Mouse (Mus musculus) mesoderm, embryonic 11.5 days (tissue): ENCODE measurements around the gene Wdhd1.
"Not testable (repeated sequence)": the region's sequence is repeated elsewhere in the genome, so short reads cannot be mapped to it uniquely, and the experiment has no call there.

ENCODE experiments used
- DNase-seq: peaks from one replicate; pipeline ENCODE4 v3.0.0-alpha.2; 2012; ENCODE audit warnings: low read depth, low spot score

Gene Wdhd1

DNA sequence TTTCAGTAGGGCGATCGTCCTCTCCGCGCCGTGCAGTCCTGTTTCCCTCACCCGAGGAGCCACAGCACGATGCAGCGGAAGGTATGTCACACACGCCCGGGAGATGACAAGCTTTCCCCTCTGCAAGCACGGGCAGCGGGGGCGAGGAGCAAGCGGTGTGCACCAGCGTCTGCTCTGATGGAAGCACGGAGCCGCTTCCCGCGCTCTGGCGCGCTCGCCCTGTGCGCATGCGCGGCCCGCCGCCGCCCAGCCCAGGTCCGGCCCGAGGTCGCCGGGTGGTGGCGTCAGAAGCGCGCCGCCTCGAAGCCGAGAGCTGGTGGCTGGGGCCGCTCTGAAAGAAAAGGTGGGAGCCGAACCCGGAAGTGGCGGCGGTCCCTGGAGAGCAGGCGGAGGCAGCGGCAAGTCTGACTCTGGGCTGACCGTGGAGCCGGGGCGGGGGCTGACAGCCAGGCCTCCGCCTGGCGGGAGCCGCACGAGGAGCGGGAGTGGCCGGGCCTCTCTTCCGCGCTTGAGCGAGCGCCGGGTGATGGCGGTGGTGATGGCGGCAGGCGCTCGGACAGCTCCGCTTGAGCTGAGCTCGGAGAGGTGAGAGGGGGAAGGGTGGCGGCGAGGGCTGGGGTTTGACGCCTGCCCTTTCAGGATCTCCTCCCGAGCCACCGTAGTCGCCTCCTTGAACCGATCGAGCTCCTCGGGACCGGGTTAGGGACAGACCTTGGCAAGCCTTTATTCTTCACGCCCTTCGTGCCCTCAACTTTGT, at the start of gene Wdhd1, which contains the start of gene Socs4:
Gene Wdhd1, minus strand, starts transcription at position 221 of the 757 bp plus-strand sequence.
Gene Socs4, plus strand, starts transcription at position 295 of the 757 bp plus-strand sequence.
- DNase-seq, result peak; percentile 96

DNA sequence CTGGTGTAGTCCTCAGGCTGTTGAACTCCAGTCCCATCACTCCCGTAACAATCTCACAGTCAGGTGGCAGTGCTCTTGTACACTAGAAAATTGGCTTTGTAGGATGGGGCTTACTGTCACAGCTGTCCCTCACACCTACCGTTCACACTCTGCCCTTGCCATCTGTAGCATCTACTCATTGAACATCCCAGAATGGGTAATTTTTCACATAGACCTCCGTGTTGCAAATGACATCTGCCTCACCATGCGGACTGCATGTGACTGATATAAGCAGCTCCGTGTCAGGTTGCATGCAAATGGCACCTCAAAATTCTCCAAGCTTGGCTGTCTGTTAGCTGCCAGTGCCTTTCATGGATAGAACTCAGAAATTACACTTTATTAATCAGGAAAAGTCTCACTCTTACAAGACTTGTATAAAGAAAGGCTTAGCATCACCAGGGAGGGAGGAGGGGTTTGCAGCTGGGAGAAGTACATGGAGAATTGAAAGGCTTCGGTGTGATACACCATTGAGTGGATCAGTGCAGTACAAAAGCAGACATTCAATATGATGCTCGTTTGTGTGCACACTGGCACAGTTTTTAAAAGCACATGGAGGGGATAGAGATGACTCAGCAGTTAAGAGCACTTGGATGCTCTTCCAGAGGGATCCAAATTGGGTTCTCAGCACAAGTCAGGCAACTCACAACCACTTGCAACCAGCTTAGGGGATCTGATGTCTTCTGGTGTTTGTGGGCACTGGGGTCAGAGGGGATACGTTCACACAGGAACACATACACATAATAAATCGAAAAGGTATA, 49.5 kb upstream of the Wdhd1 start:
- DNase-seq, result no peak

DNA sequence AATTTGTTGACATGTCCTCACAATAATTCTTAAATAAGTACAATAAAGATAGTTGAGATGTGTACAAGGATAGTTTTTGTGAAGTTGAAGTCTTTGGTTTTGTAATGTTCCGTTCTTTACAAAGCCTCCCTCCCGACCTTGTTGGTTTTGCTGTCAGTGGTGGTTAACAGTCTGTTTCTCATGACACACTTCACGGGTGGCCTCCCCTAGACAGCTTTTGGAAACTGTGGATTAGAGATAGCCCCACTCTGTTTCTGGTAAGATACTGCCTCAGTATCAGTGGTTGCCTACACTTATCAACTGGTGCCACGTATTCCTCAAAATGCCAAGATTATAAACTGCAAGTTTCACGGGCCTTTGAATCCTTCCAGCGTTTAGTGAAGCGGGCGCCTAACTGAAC, 44.9 kb upstream of the Wdhd1 start:
- DNase-seq, result not testable (repeated sequence)

DNA sequence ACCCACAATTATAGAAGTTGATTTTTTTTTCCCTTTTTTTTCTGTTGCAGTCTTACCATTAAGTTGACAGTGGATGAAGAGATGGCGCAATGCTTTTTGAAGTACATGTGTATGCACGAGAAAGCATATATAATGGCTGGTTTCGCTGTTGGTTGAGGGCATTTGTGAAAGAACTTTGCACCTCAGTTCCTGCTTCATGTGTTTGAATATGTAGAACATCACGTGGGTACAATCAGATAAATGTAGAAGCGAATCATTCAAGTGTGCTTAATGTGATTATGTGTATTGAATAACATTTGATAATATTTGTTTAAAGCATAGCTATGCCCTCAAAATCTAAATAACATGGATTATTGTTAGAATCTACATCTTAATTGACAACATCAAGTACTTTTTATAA, 42.7 kb upstream of the Wdhd1 start:
- DNase-seq, result no peak

DNA sequence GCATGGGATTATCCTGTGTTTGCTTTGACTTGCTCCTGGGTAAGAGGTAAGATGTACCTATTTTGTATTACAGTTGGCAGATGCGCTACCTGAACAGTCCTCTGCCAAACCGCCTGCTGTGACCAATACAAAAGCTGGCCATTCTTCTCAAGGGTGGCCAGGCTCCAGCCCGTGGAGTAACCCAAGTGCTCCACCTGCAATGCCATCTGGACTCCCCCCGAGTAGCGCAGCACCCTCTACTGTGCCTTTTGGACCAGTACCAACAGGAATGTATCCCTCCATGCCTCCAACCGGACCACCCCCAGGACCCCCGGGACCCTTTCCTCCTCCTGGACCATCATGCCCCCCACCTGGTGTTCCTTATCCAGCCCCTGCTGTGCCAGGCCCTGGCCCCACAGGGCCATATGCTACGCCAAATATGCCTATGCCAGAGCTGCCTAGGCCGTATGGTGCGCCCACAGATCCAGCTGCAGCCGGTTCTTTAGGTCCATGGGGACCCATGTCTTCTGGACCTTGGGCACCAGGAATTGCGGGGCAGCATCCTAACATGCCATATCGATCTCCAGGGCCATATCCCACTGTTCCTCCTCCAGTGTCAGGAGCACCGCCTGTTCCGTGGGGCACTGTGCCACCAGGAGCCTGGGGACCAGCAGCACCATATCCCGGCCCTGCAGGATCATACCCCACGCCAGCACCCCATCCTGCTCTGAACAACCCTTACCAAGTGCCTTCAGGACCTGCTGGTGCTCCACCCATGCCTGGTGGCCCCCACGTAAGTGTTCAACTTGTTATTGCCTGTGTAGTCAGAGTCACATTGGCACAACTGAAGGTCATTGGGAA, 33.9 kb upstream of the Wdhd1 start:
- no peak for DNase-seq

DNA sequence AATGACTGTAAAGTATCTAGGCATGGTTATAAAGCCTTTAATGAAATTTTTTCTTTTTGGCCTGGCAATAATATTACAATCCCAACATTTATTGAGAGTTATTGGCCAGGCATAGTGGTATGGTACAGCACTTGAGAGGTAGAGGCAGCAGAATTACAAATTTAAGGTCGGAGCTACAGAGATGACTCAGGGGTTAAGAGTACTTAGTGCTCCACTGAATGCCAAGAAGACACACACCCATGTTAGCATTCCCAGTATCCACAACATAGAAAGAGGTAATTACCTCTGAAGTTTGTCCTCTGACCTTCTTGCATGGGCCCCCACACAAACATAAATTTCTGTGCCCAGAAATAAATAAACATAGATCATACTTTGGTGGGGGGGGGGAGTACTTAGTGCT, 32.4 kb upstream of the Wdhd1 start:
- no peak for DNase-seq

DNA sequence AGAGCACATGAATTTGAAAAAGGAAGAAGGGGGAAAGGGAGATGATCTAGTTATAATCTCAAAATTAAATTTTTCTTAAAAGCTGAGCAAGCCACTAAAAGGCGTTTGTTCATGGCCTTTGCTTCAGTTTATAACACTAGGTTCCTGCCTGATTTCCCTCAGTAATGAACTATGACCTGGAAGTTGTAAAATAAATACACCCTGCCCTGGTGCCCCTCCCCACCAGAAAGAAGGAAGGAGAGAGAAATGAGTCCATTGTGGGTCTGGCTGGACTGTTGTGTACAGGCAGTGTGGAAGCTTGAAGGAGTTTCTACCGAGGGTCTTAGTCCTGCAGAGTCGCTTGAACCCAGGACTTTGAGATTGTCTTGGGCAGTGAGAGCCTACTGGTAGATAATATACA, 31.0 kb upstream of the Wdhd1 start:
- no peak for DNase-seq

DNA sequence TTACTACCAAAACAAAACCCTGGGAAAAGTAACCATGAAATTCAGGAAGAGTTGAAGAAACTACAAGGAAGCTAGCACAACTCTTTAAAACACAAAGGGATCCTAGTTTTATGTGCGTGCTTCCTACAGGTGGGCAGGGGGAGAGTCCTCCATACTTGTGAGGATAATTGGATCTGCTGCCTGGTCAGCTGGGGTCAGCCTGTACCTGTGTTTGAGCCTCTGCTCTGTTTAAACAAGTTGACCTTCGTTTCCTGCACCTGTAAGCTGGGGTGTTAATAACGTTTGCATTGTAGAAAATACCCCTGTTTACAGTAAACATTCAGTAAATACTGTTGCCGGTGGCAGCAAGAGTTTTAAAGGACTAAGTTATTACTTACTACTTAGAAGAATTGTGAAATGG, 29.3 kb upstream of the Wdhd1 start:
- no peak for DNase-seq

DNA sequence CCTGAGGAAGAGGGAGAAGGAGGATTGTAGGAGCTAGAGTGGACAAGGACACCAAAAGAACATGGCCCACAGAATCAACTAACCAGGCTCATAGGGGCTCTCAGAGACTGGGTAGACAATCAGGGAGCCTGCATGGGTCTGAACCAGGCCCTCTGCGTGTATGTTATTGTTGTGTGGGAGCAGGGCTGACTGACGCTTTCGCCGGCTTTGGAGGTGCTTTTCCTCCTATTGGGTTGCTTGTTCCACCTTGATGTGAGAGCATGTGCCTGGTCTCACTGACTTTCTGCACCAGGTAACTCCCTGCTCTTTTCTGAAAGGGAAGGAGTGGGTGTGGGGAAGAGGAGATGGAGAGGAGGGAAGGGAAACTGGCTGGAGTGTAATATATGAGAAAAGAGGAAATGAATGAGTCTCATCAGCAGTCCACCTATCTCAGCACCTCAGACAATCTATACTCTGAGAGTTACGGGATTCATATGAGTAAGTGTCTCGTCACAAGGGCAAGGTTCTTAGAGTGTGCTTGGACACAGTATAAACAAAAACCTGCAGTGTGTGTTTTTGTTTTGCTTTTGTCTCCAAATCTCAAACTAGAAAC, 28.3 kb upstream of the Wdhd1 start:
- no peak for DNase-seq

DNA sequence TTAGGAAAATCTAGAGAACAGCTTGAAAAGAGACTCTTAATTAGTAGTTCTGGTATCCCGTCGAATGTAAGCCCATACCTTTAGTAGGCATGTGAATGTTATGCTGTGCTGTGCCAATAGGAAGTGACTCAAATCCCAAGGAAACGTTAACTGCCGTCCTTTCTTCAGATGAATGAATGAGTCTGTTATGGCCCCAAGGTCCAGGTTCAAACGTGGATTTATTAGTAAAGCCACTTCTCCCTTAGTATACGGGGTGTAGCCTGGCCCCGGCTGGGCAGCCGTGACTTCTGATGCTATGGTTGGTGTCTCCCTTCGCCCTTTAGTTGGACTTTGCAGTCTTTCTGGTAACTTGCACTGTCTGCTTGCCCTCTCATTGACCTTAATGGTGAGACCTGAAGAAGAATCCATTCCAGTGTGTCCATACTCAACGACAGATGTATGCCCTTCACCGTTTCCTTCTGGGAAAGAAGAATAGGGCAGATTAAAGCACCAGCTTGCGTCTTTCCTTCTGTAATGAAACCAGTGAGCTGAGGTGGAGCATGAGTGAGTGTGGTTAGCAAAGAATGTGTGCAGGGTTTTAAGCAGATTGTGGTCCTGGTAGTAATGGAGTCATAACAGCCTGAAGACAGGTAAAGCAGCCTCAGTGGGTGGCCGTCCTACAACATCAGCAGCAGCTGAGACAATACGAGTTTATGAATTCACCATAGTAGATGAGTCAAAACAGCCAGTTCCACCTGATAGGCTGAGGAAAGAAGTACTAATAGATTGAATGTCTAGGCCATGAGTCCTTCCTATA, 26.4 kb upstream of the Wdhd1 start:
- DNase-seq, result no peak

DNA sequence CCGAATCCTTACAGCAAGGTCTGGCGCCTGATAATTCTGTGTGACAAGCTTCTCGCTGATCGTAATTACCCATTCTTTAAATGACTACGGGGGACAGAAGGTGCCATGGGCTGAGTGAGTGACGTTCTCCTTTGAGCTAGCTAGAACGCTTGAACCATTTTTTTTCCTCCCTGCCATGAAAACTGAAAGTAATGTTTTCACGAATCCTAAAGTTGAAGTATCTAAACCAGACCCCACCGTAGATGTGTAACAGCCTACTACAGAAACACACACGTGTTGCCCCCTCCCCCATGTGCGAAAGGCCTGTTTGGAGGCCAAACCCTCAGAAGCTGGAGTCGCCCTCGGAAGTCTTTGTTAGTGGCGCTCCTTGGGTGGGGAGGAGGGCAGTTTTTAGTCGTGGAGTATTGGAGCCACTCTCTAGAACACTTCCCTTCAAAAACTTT, 22.2 kb upstream of the Wdhd1 start:
- DNase-seq, result peak; percentile 61

DNA sequence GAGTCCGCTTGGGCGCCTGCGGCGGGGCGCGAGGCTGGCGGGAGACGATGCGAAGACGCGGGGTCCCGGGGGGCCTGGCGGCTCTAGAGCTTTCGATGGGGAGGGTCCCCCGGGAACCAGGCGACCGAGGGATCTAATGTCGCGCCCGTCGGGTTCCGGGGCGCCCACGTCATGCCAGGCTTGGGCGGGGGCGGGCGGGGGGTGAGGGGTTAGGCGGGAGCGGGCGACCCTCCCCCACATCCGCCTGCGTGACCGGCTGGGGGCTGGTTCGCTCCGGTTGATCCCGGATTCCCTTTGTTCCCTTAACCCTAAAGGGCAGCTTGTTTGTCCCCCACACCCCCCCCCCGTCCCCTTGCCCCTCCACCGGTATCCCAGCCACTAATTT, 21.7 kb upstream of the Wdhd1 start:
- peak; percentile 81 for DNase-seq

DNA sequence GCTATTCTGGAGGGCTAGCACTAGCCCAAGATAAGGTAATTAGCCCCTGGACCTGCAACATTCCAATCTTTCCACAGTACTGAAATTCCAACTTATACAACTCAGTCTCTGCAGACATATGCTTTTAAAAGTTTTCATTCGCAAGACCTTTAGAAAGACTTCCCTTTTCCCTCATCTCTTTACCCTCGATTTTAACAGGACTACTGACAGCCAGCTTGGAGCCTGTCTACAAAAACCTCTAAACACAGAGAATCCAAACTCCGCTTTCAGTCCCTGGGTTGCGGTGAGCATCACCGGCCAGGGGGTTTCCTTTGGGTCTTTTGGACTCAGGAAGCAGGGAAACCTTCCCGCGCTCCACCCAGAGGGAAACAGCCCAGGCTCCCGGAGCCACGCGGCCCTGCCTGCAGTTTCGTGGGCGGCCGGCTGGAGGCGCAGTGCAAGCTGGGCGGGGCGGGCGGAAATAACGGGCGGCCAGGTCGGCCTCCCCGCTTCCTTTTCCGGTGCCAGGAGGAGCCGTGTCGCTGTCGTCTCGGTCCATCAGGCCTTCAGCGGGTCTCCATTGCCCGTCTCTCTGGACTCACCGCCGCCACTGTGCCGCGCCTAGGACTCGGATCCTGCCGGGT, 21.2 kb upstream of the Wdhd1 start, which contains the start of gene Mapk1ip1l:
Gene Mapk1ip1l, plus strand, starts transcription at position 482 of the 623 bp plus-strand sequence.
- peak; percentile 90 for DNase-seq

DNA sequence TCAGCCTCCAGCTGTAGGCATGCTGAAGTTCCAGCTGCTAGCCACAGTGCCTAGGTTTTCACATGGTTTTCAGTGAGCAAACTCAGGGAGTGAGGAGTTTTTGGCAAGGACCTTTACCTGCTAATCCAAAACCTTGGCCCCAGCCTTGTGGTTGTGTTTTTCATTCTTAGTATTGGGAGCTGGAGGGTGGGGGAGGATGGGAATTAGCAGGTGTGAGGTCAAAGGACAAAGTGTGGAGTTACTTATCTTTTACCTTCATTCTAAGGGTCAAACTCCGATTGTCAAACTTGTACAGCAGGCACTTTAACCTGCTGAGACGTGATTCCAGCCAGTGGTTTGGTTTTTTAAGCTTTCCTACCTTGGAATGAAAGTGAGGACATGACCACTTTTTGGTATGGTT, 19.6 kb upstream of the Wdhd1 start:
- no peak for DNase-seq

DNA sequence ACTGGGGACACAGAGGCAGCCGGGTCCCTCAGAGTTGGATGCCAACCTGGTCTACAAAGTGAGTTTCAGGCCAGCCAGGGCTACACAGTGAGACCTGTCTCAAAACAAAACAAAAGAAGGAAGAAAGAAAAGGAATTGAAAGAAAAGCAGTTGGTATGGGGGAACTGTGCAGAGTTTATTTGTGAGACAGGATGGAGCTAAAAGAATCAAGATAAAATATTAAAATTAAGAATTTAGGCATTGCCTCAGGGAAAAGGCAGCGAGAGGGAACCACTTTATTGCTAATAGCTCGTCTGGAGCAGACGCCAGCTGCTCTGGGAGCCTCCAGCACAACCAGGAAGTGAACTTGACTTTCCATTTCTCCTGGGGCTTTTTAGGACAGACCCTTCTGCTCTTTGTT, 17.5 kb upstream of the Wdhd1 start:
- DNase-seq, result peak; percentile 24

DNA sequence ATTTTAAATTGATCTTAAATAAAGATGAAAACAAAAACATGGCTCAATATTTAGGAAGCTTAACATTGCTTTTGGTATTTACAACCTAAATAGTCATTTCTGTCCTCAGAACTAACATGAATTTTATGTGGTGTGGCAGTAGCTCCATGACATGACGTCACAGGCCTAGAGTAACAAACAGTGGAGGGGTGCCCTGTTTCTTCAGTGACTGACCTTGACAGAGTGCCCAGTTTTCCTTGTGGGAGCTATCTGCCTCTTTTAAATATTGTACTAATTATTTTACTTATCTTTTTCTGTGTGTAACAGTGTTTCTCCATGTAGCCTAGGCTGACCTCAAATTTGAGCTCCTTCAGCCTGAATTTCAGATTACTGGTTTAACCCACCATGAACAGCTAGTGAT, 15.1 kb upstream of the Wdhd1 start:
- DNase-seq, result no peak

DNA sequence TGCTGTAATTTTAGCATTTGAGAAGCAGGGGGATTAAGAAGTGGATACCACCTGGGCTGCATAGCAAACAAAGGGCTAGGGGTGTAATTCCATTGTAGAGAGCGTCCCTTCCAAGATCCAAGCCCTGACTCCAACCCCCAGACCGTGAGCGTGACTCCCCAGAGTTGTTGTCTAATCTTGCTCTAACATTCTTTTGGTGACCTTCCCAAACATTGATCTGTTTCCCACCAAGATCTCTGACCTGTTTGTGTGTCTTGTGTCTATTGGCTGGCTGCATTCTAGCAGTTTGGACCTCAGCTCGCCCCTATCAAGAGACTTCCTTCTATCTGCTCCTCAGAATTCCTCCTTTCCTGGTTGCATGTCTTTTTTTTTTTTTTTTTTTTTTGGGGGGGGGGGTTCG, 10.4 kb upstream of the Wdhd1 start:
- no peak for DNase-seq

DNA sequence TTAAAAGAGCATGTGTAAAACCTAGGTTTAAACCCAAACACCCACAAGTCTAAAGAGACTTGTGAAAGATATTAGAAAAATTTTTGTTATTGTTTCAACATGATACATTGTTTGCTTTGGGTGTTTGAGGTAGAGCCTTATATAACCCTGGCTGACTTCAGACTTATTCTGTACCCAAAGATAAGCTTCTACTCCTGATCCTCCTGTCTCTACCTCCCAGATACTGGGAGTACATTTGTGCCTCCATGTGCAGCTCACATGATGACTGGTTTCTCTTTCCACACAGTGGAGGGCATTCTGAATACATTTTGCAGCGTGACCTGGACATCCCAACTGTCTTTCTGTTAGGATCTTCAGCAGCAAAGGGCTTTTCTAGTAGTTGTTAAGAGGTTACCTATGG, 9.6 kb upstream of the Wdhd1 start:
- no peak for DNase-seq

DNA sequence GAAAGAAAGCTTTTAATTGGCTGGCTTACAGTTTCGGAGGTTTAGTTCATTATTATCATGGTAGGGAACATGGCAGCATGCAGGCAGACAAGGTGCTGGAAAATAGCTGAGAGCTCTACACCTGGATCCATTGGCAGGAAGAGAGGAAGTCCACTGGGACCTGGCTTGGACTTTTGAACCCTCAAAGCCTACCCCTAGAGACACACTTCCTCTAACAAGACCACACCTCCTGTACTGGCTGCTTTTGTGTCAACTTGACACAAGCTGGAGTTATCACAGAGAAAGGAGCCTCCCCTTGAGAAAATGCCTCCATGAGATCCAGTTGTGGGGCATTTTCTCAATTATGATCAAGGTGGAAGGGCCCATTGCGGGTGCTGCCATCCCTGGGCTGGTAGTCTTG, 8.6 kb upstream of the Wdhd1 start:
- DNase-seq, result no peak

DNA sequence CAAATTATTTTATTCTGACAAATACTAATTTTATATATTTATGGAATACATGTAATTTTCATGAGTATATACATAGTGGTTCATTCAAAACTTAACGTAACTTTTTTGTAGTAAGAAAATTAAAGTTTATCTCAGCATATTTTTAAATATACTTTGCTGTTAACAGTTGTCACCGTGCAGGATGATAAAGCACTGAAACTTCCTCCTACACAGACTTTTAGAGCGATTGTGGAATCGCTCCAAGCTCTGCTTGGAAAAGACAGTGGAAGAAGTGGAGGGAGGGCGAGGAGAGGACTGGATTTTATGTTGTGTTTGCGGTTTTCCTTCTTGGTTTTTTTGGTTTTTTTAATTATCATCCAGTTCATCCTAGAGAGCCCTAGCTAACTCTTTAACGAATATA, 6.9 kb upstream of the Wdhd1 start:
- no peak for DNase-seq
